In genomic region chr1:11385846-11386245, GRCm38 (mm10) we compare ENCODE assay signal across 12 mouse cellular contexts. TPM values are rescaled to one million over a fixed set of nuclear protein-coding genes. Genes with fewer than 3 reads are reported as not detected.
"Had no signal": no experiment of that assay in that cellular context is flagged by ENCODE, and none has a peak within 500 bp of the region (broad histone marks: within the 10 kb centered on the region; RNA-seq: fewer than 3 reads in every experiment).

No protein-coding gene starts in this region.

- H3K4me3 ChIP-seq: limb, embryonic 12.5 days; liver, embryonic 13.5 days; midbrain, embryonic 13.5 days had no signal

- H3K27ac ChIP-seq: limb, embryonic 12.5 days; liver, embryonic 13.5 days; midbrain, embryonic 13.5 days had no signal

- H3K9ac ChIP-seq: limb, embryonic 12.5 days; liver, embryonic 13.5 days; liver, postnatal 0 days; midbrain, embryonic 13.5 days had no signal

- H3K36me3 ChIP-seq: limb, embryonic 12.5 days; liver, embryonic 13.5 days; midbrain, embryonic 13.5 days had no signal

- DNase-seq: kidney, postnatal 14 days; layer of hippocampus, adult 9-11 months; layer of hippocampus, postnatal 36 days; liver; liver, embryonic 13.5 days; liver, postnatal 0 days; lung, postnatal 36 days; right cerebral cortex, postnatal 25 days; thymus, postnatal 4 days had no signal

- H3K9me3 ChIP-seq: limb, embryonic 12.5 days; liver, embryonic 13.5 days; midbrain, embryonic 13.5 days had no signal

- H3K27me3 ChIP-seq: limb, embryonic 12.5 days; liver, embryonic 13.5 days; midbrain, embryonic 13.5 days had no signal

- H3K4me2 ChIP-seq: limb, embryonic 12.5 days; liver, embryonic 13.5 days; midbrain, embryonic 13.5 days had no signal

- H3K4me1 ChIP-seq: limb, embryonic 12.5 days; liver, embryonic 13.5 days; midbrain, embryonic 13.5 days had no signal

- ATAC-seq: liver, postnatal 0 days; midbrain, embryonic 13.5 days had no signal

RNA-seq across cellular contexts. Expression of gene A830018L16Rik, which starts 28.1 kb away (rescaled TPM):
- polyA plus RNA-seq: liver, postnatal 0 days; small intestine, adult 2 months had no signal
